Mouse (Mus musculus) midbrain, embryonic 16.5 days (tissue): ENCODE results near the gene Rnaset2a. TPM values are rescaled to one million over a fixed set of nuclear protein-coding genes. Genes with fewer than 3 reads are reported as not detected.
"Not testable (repeated sequence)": the region's sequence is repeated elsewhere in the genome, so short reads cannot be mapped to it uniquely, and the experiment has no call there.

Experiments
- ATAC-seq: fragments of 200-750 bp; cut with Nextera tagmentation; 2 replicates; pipeline ENCODE4 v1.8.0; 2017; ENCODE audit warnings: moderate TSS enrichment
- H3K27ac ChIP-seq: fragments of 300-500 bp; sonication (generic); 2 replicates; pipeline ENCODE4 v1.5.1; 2014; ENCODE audit warnings: mild to moderate bottlenecking, low read length, mixed read lengths
- H3K27me3 ChIP-seq: fragments of 300-500 bp; sonication (generic); 2 replicates; pipeline ENCODE4 v1.6.1; 2014; ENCODE audit warnings: low read depth, low read length, mixed read lengths; ENCODE audit not compliant: control insufficient read depth, insufficient read depth
- H3K36me3 ChIP-seq: fragments of 300-500 bp; sonication (generic); 2 replicates; pipeline ENCODE4 v1.6.1; 2014; ENCODE audit warnings: mild to moderate bottlenecking, low read length, moderate library complexity, mixed read lengths; ENCODE audit not compliant: control insufficient read depth, insufficient read depth
- H3K4me1 ChIP-seq: fragments of 300-500 bp; sonication (generic); 2 replicates; pipeline ENCODE4 v1.6.1; 2014; ENCODE audit warnings: mild to moderate bottlenecking, low read length, mixed read lengths; ENCODE audit not compliant: control insufficient read depth, insufficient read depth
- H3K4me2 ChIP-seq: fragments of 300-500 bp; sonication (generic); 2 replicates; pipeline ENCODE4 v1.6.1; 2014; ENCODE audit warnings: mild to moderate bottlenecking, low read length, mixed read lengths
- H3K4me3 ChIP-seq: fragments of 300-500 bp; sonication (generic); 2 replicates; pipeline ENCODE4 v1.5.1; 2014; ENCODE audit warnings: low read depth, mild to moderate bottlenecking, low read length, moderate library complexity, mixed read lengths
- H3K9ac ChIP-seq: fragments of 300-500 bp; sonication (generic); 2 replicates; pipeline ENCODE4 v1.6.1; 2014; ENCODE audit warnings: low read depth, low read length, mixed read lengths
- H3K9me3 ChIP-seq: fragments of 300-500 bp; sonication (generic); replicated peaks from 2 replicates; pipeline ENCODE4 v1.6.1; 2014; ENCODE audit warnings: mild to moderate bottlenecking, low read length, mixed read lengths; ENCODE audit not compliant: control insufficient read depth, poor library complexity, severe bottlenecking
- WGBS: fragments of 180-500 bp; shearing (Covaris S2); extraction: QIAGEN DNeasy Blood & Tissue Kit; methylation state at CpG from one replicate; pipeline ENCODE4 v1.1.7; 2014; 5-methylcytosine and 5-hydroxymethylcytosine counted together
- polyA plus RNA-seq: library from polyadenylated mRNA; unstranded; fragments of >200 nt; fragmentation: Nextera tagmentation; extraction: Ambion mirVana; gene quantifications from 2 replicates; pipeline ENCODE4 v1.2.1, GENCODE M21; 2015

Gene Rnaset2a
- polyA plus RNA-seq, 1 experiment from 2014 or later: 10.4 TPM

GRCm38 (mm10) chr17:8116928-8117327 is 31.0 kb downstream of the Rnaset2a start:
- H3K9ac ChIP-seq: not testable (repeated sequence)

GRCm38 (mm10) chr17:8116378-8116777 is 31.5 kb downstream of the Rnaset2a start:
- not testable (repeated sequence) for ATAC-seq, H3K9ac ChIP-seq
- WGBS: 84% methylated on average over 5 of the region's 11 CpGs

More at GRCm38 (mm10) chr17:8116928-8117327, 31.0 kb downstream of the Rnaset2a start:
- H3K27me3 ChIP-seq, ATAC-seq, H3K4me1 ChIP-seq, H3K27ac ChIP-seq, H3K36me3 ChIP-seq, H3K9me3 ChIP-seq, H3K4me2 ChIP-seq, H3K4me3 ChIP-seq: not testable (repeated sequence)
- WGBS: no CpG with 5 or more reads among the region's 6 CpGs

GRCm38 (mm10) chr17:8112199-8112598 is 35.7 kb downstream of the Rnaset2a start:
- H3K4me2 ChIP-seq, H3K9me3 ChIP-seq, H3K9ac ChIP-seq, H3K4me1 ChIP-seq, H3K27me3 ChIP-seq, H3K36me3 ChIP-seq, H3K27ac ChIP-seq, H3K4me3 ChIP-seq, ATAC-seq: not testable (repeated sequence)
- no CpG with 5 or more reads among the region's 1 CpGs for WGBS

More at GRCm38 (mm10) chr17:8116378-8116777, 31.5 kb downstream of the Rnaset2a start:
- not testable (repeated sequence) for H3K27me3 ChIP-seq, H3K27ac ChIP-seq, H3K36me3 ChIP-seq, H3K4me2 ChIP-seq, H3K9me3 ChIP-seq, H3K4me3 ChIP-seq, H3K4me1 ChIP-seq

- not testable (repeated sequence) for H3K4me2 ChIP-seq, H3K4me1 ChIP-seq, H3K36me3 ChIP-seq, H3K27ac ChIP-seq, H3K27me3 ChIP-seq, H3K4me3 ChIP-seq, H3K9ac ChIP-seq, H3K9me3 ChIP-seq
- ATAC-seq: peak; percentile 89; the same call in 1 of the 2 replicates
- WGBS: 11% methylated on average over 3 of the region's 6 CpGs
Observed at GRCm38 (mm10) chr17:8101297-8101609, 46.6 kb downstream of the Rnaset2a start.

GRCm38 (mm10) chr17:8100405-8101296 is 47.2 kb downstream of the Rnaset2a start:
- WGBS: 16% methylated on average over 7 of the region's 26 CpGs
- H3K4me3 ChIP-seq, H3K27me3 ChIP-seq, H3K4me1 ChIP-seq, H3K9ac ChIP-seq, H3K4me2 ChIP-seq, H3K36me3 ChIP-seq, H3K27ac ChIP-seq, H3K9me3 ChIP-seq: not testable (repeated sequence)
- ATAC-seq: peak; percentile 89

GRCm38 (mm10) chr17:8096199-8096598 is 51.7 kb downstream of the Rnaset2a start:
- H3K27ac ChIP-seq, H3K4me1 ChIP-seq, H3K27me3 ChIP-seq, H3K4me2 ChIP-seq, H3K4me3 ChIP-seq, H3K9ac ChIP-seq, H3K9me3 ChIP-seq, H3K36me3 ChIP-seq, ATAC-seq: not testable (repeated sequence)
- 78% methylated on average over 4 of the region's 5 CpGs for WGBS

- H3K4me3 ChIP-seq, H3K9me3 ChIP-seq, H3K4me2 ChIP-seq, H3K27me3 ChIP-seq, H3K4me1 ChIP-seq, ATAC-seq, H3K36me3 ChIP-seq, H3K27ac ChIP-seq, H3K9ac ChIP-seq: not testable (repeated sequence)
- 45% methylated on average over 2 of the region's 5 CpGs for WGBS
Observed at GRCm38 (mm10) chr17:8095653-8096052, 52.2 kb downstream of the Rnaset2a start.

GRCm38 (mm10) chr17:8092537-8093526 is 55.1 kb downstream of the Rnaset2a start:
- not testable (repeated sequence) for H3K9ac ChIP-seq, H3K4me1 ChIP-seq, ATAC-seq, H3K27ac ChIP-seq, H3K36me3 ChIP-seq, H3K9me3 ChIP-seq, H3K4me2 ChIP-seq, H3K27me3 ChIP-seq, H3K4me3 ChIP-seq
- WGBS: 79% methylated on average over 4 of the region's 18 CpGs

- not testable (repeated sequence) for H3K27me3 ChIP-seq, H3K9me3 ChIP-seq, ATAC-seq, H3K36me3 ChIP-seq, H3K4me1 ChIP-seq, H3K9ac ChIP-seq, H3K4me2 ChIP-seq, H3K4me3 ChIP-seq, H3K27ac ChIP-seq
- WGBS: 91% methylated on average over 14 of the region's 14 CpGs
Observed at GRCm38 (mm10) chr17:8091320-8091719, 56.6 kb downstream of the Rnaset2a start.
